Mouse (Mus musculus): ENCODE measurements around the gene Ctsd.
A peak's percentile ranks its signal among the peaks of the same experiment; 100 is the strongest.

DNA sequence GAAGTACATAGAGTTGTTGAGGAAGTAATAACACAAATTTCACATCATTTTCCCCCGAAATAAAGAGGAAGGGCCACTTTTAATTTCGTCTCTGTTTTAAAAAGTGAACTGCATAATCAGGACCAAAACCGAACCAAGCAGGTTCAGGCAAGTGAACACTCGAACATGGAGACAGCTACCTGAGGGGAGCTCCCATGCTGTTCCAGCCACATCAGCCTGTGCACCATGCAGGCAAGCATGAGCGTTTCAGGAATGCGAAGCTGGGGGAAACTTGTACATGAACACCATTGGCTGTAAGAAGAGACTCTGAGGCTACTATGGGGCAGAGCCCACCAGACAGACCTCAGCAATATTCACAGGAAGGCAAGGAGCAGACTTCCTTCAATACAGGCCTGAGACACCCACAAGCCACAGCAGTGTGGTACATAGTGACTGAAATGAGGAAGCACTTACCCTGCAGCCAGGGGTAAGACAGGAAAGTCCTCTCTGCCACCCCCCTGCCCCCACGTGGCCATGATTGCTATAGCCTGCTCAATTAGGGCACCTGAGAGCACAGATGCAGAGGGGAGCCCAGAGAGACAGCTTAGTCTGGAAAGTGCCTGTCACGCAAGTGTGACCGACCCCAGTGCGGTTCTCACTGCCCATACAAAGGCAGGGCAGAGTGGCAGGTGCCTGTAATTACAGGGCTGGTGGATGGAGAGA lies 47.4 kb downstream of the Ctsd start:
- TF ChIP-seq POLR2A (IDR thresholded peaks at IDR 0.05; ENCODE audit: low read depth, low read length) (no peak), CTCF (IDR thresholded peaks at IDR 0.05; ENCODE audit: extremely low read depth, insufficient read depth, insufficient read length, insufficient replicate concordance) (peak; percentile 46; the same call in 1 of the 2 replicates)
